Mouse (Mus musculus): ENCODE data around the gene Nkx1-2.

- TF ChIP-seq CTCF (conservative IDR thresholded peaks at IDR 0.05; ENCODE audit: low read length) (no peak), NANOG (IDR thresholded peaks at IDR 0.05; ENCODE audit: borderline replicate concordance, low read length) (no peak), POU5F1 (IDR thresholded peaks at IDR 0.05; ENCODE audit: borderline replicate concordance, low read length) (0 out of 2 replicates have a peak, but pooled peaks have one; percentile 62)
Measured at GRCm38 (mm10) chr7:132600926-132601325, 1.5 kb upstream of the Nkx1-2 start.
